Mouse (Mus musculus) right cerebral cortex, postnatal 25 days (tissue): ENCODE measurements around the gene Lamp2.
"Not testable (repeated sequence)": the region's sequence is repeated elsewhere in the genome, so short reads cannot be mapped to it uniquely, and the experiment has no call there.

Experiments
- DNase-seq: peaks from one replicate; pipeline ENCODE4 v3.0.0; 2022

Lamp2 gene

GRCm38 (mm10) chrX:38455890-38456634, at the start of gene Lamp2:
TSS of gene Lamp2 (minus strand) at chrX:38456454.
- peak; percentile 67 for DNase-seq

- no peak for DNase-seq
These were observed 48.6 kb upstream of the Lamp2 start for GRCm38 (mm10) chrX:38504846-38505245.

DNA sequence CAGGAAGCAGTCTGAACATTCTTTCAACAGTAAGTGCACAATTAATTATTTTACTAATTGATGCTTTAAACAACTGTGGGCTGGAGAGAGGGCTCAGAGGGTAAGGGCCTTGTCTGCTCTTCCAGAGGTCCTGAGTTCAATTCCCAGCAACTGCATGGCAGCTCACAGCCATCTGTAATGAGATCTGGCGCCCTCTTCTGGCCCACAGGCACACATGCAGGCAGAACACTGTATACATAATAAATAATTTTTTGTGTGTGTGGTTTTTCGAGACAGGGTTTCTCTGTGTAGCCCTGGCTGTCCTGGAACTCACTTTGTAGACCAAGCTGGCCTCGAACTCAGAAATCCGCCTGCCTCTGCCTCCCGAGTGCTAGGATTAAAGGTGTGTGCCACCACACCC, 45.9 kb upstream of the Lamp2 start:
- not testable (repeated sequence) for DNase-seq

GRCm38 (mm10) chrX:38485464-38485863, 29.2 kb upstream of the Lamp2 start:
- DNase-seq: not testable (repeated sequence)

DNA sequence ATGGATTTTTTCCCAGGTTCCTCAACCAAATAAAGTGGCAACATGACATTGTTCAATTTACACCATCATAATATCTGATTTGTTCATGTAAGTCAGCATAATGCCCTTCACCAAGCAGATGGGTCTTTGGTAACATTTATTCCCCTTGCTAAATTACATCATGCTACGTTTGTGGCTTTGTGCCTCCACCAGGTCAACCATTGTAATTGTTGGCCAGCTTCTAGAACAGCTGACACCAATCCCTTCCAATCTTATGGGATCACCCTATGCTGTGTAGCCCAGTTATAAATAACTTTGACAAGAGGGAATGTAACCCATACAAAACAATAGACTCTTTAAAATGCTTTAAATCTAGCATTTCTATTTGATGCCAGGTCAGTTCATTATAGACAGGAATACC, 22.3 kb upstream of the Lamp2 start:
- DNase-seq: no peak

GRCm38 (mm10) chrX:38473537-38474299, 17.5 kb upstream of the Lamp2 start:
- DNase-seq: peak; percentile 27

DNA sequence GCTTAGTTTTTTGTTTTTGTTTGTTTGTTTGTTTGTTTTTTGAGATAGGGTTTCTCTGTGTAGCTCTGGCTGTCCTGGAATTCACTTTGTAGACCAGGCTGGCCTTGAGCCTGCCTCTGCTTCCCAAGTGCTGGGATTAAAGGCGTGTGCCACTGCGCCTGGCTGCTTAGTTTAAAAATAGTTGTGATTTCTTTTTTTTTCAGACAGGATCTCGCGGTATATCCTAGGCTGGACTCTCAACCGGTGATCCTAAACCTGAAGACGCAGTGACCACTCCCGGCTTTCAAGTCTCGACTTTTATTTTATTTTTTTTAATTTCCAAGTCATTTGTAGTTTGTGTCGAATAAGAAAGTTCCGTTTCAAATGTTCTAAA, 16.9 kb upstream of the Lamp2 start:
- DNase-seq: no peak

GRCm38 (mm10) chrX:38466236-38466635, 10.0 kb upstream of the Lamp2 start:
- DNase-seq: no peak

DNA sequence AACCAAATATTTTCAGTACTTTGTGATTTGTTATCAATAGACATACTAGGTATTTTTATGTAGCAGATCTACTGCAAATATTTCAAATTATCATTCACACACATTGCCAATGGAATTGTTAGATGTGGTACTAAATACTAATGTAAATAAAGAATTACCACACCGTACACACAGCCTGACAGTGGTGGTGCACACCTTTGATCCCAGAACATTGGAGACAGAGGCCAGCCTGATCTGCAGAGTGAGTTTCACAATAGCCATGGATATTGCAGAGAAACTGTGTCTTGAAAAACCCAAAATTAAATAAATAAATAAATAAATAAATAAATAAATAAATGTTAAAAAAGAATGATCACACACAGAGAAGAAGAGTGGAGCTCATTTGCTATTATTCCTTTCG, 6.9 kb upstream of the Lamp2 start:
- no peak for DNase-seq

- DNase-seq: no peak
These were observed 5.8 kb upstream of the Lamp2 start for GRCm38 (mm10) chrX:38462101-38462500.

- no peak for DNase-seq
These were observed 4.6 kb upstream of the Lamp2 start for GRCm38 (mm10) chrX:38460887-38461286.

GRCm38 (mm10) chrX:38459076-38459475, 2.8 kb upstream of the Lamp2 start:
- DNase-seq: no peak

- DNase-seq: no peak
These were observed 367 bp upstream of the Lamp2 start for GRCm38 (mm10) chrX:38456635-38457006.

DNA sequence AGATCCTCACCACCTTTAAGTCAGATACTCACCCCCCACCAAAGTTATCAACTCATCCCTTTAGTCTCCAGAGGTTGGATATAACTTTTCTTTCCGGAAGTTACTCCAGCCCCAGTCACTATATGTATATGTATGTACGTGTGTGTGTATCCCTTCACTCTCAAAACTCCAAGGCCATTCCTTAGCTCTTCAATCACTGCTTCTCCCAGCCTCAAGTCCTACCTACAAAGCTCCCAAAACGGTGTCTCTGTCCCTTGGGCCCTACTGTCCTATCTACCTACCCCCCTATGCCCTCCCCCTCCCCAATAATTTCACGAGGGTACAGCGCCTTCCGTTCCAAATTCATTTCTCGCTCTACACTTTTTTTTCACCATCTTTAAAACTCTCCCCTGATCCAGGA, 780 bp downstream of the Lamp2 start:
- DNase-seq: no peak

DNA sequence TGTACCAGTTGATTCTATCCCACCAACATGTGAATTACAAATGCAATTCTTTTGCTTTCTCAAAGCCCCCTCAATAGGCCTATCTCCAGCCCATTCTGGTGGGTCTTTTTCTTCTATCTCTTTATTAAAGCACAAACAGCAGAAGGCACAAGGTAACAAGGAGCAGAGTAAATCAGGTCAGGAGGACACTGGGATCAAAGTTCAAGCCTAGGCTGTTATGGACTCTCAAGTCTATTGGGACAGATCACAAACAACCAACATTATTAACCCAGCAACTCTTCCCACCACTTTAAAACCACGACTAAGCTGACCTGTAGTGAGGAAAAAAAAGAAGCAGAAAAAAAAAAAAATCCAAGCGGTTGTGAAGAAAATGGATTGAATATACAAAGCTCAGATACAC, 1.4 kb downstream of the Lamp2 start:
- DNase-seq: no peak

- no peak for DNase-seq
These were observed 2.3 kb downstream of the Lamp2 start for GRCm38 (mm10) chrX:38453924-38454323.

DNA sequence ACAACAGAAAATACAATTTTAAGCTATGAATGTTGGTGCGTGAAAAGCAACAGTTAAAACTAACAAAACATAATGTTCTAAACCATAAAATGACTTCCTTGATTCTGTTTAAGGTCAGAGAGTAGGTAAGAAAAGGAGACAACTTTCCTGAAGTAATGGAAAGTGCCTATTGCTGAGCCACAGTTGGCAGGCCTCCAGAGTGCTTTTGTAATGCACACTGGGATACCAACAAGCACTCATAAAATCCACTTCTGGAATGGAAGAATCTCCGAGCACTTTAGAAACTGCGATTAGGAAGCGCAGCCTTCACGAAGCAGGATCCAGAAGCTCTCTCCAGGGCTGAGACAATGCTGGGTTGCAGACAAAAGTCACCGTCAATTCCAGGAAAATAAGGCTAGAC, 5.8 kb downstream of the Lamp2 start:
- no peak for DNase-seq

DNA sequence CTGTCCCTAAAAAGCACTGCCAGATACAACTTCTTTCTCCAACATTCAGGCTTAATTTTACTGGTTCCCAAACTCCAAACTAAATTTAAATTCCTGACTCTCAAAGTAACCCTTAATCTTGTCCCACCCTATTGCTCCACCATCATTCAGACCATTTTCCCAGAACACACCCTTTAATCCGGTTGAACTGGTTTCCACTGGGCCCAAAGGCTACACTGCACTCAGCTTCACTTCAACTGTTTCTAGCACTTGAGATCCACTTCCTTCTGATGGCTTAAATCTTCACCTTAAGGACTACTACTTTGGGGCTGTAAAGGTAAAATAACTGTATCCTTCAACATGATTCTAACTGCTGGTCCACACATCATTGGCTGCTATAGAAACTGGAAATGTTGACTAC, 10.5 kb downstream of the Lamp2 start:
- no peak for DNase-seq

DNA sequence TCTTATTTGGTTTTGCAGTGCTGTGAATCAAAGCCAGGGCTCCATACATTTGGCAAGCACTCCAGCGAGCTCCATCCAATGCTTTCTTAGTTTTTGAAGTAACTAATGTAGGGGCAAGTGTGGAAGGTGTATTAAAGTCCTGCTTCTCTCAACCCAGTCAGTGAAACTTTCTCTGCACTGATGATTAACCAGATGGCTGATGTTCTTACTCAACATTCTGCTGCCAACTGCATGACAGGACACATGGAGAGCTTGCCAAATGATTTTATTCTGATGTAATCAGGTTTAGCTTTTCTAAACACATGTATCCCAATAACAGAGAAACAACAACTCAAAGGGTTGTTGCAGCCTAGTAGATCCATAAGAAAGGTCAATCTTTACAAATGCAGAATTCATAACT, 13.8 kb downstream of the Lamp2 start:
- no peak for DNase-seq

- no peak for DNase-seq
These were observed 16.6 kb downstream of the Lamp2 start for GRCm38 (mm10) chrX:38439629-38440028.

GRCm38 (mm10) chrX:38438147-38438791, 18.0 kb downstream of the Lamp2 start:
- DNase-seq: peak; percentile 55

GRCm38 (mm10) chrX:38429455-38429854, 26.8 kb downstream of the Lamp2 start:
- no peak for DNase-seq

- no peak for DNase-seq
These were observed 27.3 kb downstream of the Lamp2 start for GRCm38 (mm10) chrX:38428818-38429440.

- no peak for DNase-seq
These were observed 30.2 kb downstream of the Lamp2 start for GRCm38 (mm10) chrX:38426043-38426442.
